Mouse (Mus musculus) ovary, postnatal 10 days (tissue): ENCODE measurements at regions not wholly inside any gene's neighbourhood (a gene's known extent, or its start where the extent isn't known, plus 50 kb on each side); places are given as distances from the start of the nearest gene placed in this dataset.

Experiments
- DNase-seq: peaks from one replicate; pipeline ENCODE4 v3.0.0; 2022; ENCODE audit warnings: low spot score

- no peak for DNase-seq
These were observed 199.1 kb downstream of the Nuf2 start for GRCm38 (mm10) chr1:169332165-169332564.

GRCm38 (mm10) chr1:169313241-169313640 is 218.0 kb downstream of the Nuf2 start:
- DNase-seq: no peak

DNA sequence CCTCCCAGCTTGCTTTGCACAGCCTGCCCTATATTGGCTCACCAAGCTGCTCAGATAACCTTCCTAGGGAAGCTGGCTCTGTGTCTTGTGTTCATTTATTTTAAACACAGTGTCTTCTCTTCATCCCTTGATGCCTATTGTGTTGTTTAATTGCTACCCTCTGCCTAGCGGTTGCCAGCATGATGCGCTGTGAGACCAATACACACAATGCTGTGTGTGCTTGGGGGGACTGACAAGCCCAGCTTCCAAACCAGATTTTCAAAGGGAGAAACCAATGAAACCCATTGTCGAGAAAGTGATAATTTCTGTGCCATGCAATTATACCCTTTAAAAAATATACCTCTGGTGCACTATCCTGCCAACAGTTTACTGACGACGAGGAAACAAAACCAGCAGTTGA is 247.8 kb downstream of the Nuf2 start:
- no peak for DNase-seq

- no peak for DNase-seq
These were observed 260.5 kb downstream of the Nuf2 start for GRCm38 (mm10) chr1:169270750-169271149.

- no peak for DNase-seq
These were observed 267.1 kb downstream of the Nuf2 start for GRCm38 (mm10) chr1:169263984-169264660.

DNA sequence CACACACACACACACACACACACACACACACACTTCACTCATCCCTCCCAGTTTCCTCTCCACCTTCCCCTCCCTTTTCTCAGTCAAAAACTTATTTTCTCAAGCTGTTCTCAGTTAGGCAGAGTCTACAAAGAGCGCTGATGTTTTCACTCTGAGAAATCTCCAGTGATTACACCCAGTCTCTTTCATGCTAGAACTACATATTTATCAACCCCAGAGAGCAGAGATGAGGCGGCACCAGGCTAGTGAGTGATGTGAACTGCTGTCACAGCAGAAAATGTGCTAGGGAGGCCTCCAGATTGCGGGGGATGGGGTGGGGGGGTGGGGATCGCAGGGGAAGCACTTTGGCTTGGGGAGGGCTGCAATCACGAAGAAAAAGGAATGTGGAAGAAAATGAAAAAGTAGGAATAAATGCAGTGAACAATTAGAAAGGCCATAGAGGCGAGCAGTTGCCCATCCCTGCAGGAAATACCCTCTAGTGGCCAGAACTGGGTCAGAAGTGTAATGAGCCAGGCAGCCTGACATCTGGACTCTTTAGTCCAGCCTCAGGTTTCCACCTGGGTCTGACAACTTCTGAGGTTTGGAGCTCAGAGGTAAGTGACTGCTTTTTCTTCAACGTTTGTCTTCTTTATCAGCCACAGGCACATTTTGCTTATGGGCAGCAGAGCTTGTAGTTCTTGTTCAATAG is 276.9 kb downstream of the Nuf2 start:
- no peak for DNase-seq

GRCm38 (mm10) chr1:169252189-169252588 is 279.1 kb downstream of the Nuf2 start:
- no peak for DNase-seq

DNA sequence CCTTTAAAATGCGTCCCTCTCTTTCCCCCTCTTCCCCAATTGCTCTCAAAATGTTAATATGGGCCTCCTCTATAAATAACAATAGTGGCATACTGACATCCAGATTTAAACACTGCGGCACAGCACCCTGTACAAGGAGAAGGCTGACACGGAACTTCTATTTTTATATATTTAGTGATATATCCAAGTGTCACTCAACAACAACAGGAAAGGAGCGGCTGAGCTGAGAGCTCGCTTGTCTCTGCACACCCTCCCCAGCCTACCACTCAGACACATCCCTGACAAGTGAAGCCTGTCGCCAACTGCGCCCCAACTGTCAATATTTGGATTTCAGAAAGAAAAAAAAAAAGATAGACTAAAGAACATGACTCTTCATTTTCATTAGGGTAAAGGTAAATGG is 282.2 kb downstream of the Nuf2 start:
- DNase-seq: no peak

- no peak for DNase-seq
These were observed 290.9 kb downstream of the Nuf2 start for GRCm38 (mm10) chr1:169240377-169240776.

DNA sequence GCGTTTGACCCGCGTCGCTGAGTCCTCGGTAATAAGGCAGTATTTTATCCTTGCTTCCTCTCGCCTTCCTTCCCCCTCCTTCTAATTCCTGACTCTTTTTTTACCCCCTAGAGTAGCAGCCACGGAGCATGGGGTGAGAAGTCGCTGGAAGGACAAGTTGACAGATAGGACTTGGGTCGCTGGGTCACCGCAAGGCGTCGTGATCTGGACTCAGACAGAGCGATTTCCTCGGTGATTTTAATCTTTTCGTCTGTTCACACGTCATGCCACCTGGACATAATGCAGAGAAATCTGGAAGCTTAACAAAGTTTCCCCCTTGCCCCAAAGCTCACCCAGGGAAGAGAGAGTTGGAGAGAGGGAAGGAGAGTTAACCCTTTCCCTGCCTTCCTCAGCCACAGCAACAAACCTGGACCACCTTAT is 292.6 kb downstream of the Nuf2 start:
- DNase-seq: no peak

- no peak for DNase-seq
These were observed 296.0 kb downstream of the Nuf2 start for GRCm38 (mm10) chr1:169235276-169235681.

GRCm38 (mm10) chr1:169233368-169233767 is 297.9 kb downstream of the Nuf2 start:
- no peak for DNase-seq

DNA sequence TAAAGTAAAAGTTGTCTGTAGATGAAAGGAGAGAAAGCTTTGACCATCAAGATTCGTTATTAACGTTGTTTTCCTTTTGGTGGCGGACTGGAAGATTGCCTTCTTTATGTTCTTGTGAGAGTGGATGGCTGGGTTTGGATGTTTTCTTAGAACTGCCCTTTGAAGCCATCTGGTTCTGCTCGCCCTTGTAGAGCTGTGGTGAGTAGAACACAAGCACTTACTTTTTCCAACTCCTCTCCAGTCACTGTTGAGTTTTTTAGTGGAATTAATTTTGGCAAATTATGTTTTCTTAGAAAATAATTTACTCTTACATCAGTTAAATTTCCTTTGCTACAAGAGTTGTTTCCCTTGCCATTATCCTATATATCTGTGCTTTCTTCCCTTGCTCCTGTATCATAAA is 301.2 kb downstream of the Nuf2 start:
- DNase-seq: no peak

GRCm38 (mm10) chr1:169224431-169224830 is 306.8 kb downstream of the Nuf2 start:
- DNase-seq: no peak

- DNase-seq: no peak
These were observed 343.6 kb downstream of the Nuf2 start for GRCm38 (mm10) chr1:169187658-169188057.

DNA sequence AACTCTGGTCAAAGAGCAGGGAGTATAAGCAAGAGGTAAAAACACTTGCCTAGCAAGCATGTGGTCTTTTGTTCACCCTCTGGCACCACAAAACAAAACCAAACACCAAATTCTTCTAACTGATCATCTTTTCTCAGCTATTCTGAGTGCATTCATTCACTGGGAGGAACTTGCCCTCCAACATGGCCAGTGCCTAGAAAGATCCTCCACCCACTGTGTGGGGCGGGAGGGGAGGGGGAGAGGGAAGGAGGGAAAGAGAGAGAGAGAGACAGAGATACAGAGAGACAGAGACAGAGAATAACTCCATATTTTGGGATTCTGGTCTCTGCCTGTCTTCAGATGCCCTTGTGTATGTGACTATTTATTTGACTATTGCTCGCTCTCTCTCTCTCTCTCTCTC is 360.9 kb downstream of the Nuf2 start:
- DNase-seq: no peak

GRCm38 (mm10) chr1:169168033-169168432 is 363.2 kb downstream of the Nuf2 start:
- no peak for DNase-seq

- no peak for DNase-seq
These were observed 365.0 kb downstream of the Nuf2 start for GRCm38 (mm10) chr1:169166041-169166850.

DNA sequence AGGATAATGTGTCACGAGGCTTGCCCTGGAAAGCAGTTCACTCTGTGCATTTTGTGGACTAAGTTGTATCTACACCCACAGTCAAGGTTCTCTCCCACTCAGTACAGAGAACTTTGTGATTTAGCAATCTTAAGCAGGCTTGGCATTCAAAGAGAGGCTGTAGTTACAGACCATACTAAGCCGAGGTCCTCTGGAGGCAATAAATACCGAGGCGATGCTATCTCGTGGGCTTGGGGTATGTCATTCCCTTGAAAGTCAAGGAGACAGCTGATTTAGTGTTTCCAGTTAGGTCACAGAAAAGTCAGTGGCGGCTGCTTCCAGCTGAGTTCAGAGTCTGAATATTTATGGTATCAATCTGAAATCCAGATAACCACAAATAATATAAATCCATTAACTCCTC is 370.4 kb downstream of the Nuf2 start:
- no peak for DNase-seq

GRCm38 (mm10) chr1:169160220-169160619 is 371.0 kb downstream of the Nuf2 start:
- DNase-seq: no peak

DNA sequence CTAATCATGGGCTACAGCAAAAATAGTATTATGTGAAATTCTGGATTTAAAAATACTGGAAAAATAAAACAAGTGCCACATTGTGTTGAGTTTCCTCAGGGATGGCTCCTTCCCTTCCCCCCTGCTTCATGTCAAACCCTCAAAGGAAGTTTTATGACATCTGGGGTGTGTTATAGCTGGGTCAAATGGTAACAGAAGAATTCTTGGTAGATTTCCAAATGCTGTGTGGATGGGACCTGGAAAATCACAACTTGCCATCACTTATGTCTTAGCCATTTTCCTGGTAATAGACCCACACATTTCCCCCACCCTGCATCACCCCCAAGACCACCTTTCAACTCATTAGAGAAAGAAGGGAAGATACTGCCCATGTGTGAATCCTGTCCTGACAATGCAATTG is 371.5 kb downstream of the Nuf2 start:
- no peak for DNase-seq

- DNase-seq: no peak
These were observed 373.8 kb downstream of the Nuf2 start for GRCm38 (mm10) chr1:169157496-169157895.

DNA sequence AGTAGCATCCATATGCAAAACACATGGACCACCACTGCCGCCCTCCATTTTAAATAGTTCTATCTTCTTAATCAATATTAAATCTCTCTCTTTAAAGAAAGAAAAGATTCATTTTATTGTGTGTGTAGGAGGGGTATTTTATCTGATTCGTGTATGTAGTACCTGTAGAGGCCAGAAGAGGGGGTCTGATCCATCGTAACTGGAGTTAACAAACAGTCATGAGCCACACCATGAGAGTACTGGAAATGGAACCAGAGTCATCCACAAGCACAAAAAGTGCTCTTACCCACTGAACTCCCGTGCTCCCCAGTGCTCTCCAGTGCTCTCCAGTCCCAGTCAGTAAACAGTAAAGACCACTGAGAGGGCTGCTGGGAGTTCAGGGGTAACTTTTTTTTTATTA is 374.4 kb downstream of the Nuf2 start:
- no peak for DNase-seq
